Mouse (Mus musculus) brain, embryonic 14.5 days (tissue): ENCODE data around the gene App.

ENCODE experiments used
- CTCF ChIP-seq: fragments of 200-500 bp; IDR thresholded peaks from 2 replicates; pipeline ENCODE4 v1.5.1; 2012; ENCODE audit warnings: inconsistent platforms, mild to moderate bottlenecking, moderate library complexity, borderline replicate concordance; ENCODE audit not compliant: insufficient read depth, insufficient read length; ENCODE audit errors: extremely low read depth
- POLR2A ChIP-seq: fragments of 200-500 bp; IDR thresholded peaks from 2 replicates; pipeline ENCODE4 v1.6.1; 2012; ENCODE audit warnings: mild to moderate bottlenecking, inconsistent platforms, borderline replicate concordance; ENCODE audit not compliant: poor library complexity, insufficient read depth, insufficient read length, severe bottlenecking; ENCODE audit errors: extremely low read depth

DNA sequence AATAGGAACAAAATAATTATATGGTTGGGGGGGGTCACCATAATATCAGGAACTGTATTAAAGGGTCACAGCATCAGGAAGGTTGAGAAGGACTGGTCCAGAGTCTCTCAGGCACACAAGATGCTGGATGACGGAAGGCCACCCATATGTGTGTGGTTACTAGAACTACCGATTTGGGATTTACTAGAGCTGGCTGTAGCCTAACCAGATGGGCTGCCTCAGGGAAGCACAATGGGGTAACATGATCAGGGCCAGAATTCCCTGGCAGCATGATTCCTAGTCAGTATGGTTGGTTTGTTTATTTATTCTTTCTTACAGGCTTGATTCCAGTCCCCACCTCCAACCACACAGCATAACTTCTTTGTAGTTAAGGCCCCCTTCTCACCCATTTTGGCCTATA is 162.9 kb downstream of the App start:
- TF ChIP-seq POLR2A (no peak), CTCF (no peak)
